Mouse (Mus musculus): ENCODE results near the gene Tgif2. TPM values are rescaled to one million over a fixed set of nuclear protein-coding genes. Genes with fewer than 3 reads are reported as not detected.

The Tgif2 gene
- total and polyA plus RNA-seq, 2 experiments, result 0.28 to 0.77 TPM

- Histone ChIP-seq H3K9ac (ENCODE audit: low read depth, low read length) (no peak overlapping the region), H3K36me3 (ENCODE audit: control insufficient read depth, insufficient read depth, low read length) (no peaks in the 10 kb centered on the region), H3K27ac (replicated peaks; ENCODE audit: insufficient read depth, low read depth, low read length) (no peak overlapping the region), H3K79me2 (ENCODE audit: control insufficient read depth, insufficient read depth, low read length) (no peaks in the 10 kb centered on the region), H3K4me3 (ENCODE audit: insufficient read depth, low read depth, low read length) (no peak overlapping the region), H3K4me1 (ENCODE audit: control insufficient read depth, insufficient read depth, low read length) (no peaks in the 10 kb centered on the region), H3K27me3 (ENCODE audit: control insufficient read depth, insufficient read depth, low read length) (no peaks in the 10 kb centered on the region)
- TF ChIP-seq CTCF (IDR thresholded peaks at IDR 0.05; ENCODE audit: low read depth, low read length), result no peak
- no peak for TF ChIP-seq POLR2A (IDR thresholded peaks at IDR 0.05; ENCODE audit: extremely low read depth, insufficient read depth, low read length)
- no peak for DNase-seq (ENCODE audit: extremely low read depth, low read depth, low spot score)
- WGBS, result 77% methylated on average over 6 of the region's 6 CpGs
These were observed 53.0 kb downstream of the Tgif2 start for GRCm38 (mm10) chr2:156892821-156893220.

GRCm38 (mm10) chr2:156894496-156895265 is 54.9 kb downstream of the Tgif2 start:
- Histone ChIP-seq H3K4me1 (ENCODE audit: control insufficient read depth, insufficient read depth, low read length) (no peaks in the 10 kb centered on the region; the same call in 1 of the 2 replicates), H3K36me3 (ENCODE audit: control insufficient read depth, insufficient read depth, low read length) (no peaks in the 10 kb centered on the region), H3K27me3 (ENCODE audit: control insufficient read depth, insufficient read depth, low read length) (no peaks in the 10 kb centered on the region), H3K27ac (replicated peaks; ENCODE audit: insufficient read depth, low read depth, low read length) (no peak overlapping the region), H3K9ac (ENCODE audit: low read depth, low read length) (no peak overlapping the region), H3K79me2 (ENCODE audit: control insufficient read depth, insufficient read depth, low read length) (no peaks in the 10 kb centered on the region), H3K4me3 (ENCODE audit: insufficient read depth, low read depth, low read length) (no peak overlapping the region)
- no peak for DNase-seq (ENCODE audit: extremely low read depth, low read depth, low spot score)
- TF ChIP-seq CTCF (IDR thresholded peaks at IDR 0.05; ENCODE audit: low read depth, low read length), result no peak
- no peak for TF ChIP-seq POLR2A (IDR thresholded peaks at IDR 0.05; ENCODE audit: extremely low read depth, insufficient read depth, low read length)
- WGBS, result 74% methylated on average over 15 of the region's 15 CpGs

- WGBS, result 79% methylated on average over 9 of the region's 9 CpGs
- no peaks in the 10 kb centered on the region for H3K79me2 ChIP-seq (ENCODE audit: control insufficient read depth, insufficient read depth, low read length)
- no peaks in the 10 kb centered on the region for H3K36me3 ChIP-seq (ENCODE audit: control insufficient read depth, insufficient read depth, low read length)
- TF ChIP-seq CTCF (IDR thresholded peaks at IDR 0.05; ENCODE audit: low read depth, low read length) (no peak), POLR2A (IDR thresholded peaks at IDR 0.05; ENCODE audit: extremely low read depth, insufficient read depth, low read length) (no peak)
- H3K4me1 ChIP-seq (ENCODE audit: control insufficient read depth, insufficient read depth, low read length), result no peaks in the 10 kb centered on the region; the same call in 1 of the 2 replicates
- H3K27me3 ChIP-seq (ENCODE audit: control insufficient read depth, insufficient read depth, low read length), result no peaks in the 10 kb centered on the region
- no peak overlapping the region for H3K4me3 ChIP-seq (ENCODE audit: insufficient read depth, low read depth, low read length)
- no peak overlapping the region for H3K9ac ChIP-seq (ENCODE audit: low read depth, low read length)
- no peak for DNase-seq (ENCODE audit: extremely low read depth, low read depth, low spot score)
- H3K27ac ChIP-seq (replicated peaks; ENCODE audit: insufficient read depth, low read depth, low read length), result no peak overlapping the region
These were observed 56.6 kb downstream of the Tgif2 start for GRCm38 (mm10) chr2:156896384-156896914.

GRCm38 (mm10) chr2:156897034-156897433 is 57.2 kb downstream of the Tgif2 start:
- no peaks in the 10 kb centered on the region; the same call in 1 of the 2 replicates for H3K4me1 ChIP-seq (ENCODE audit: control insufficient read depth, insufficient read depth, low read length)
- no peak overlapping the region for H3K4me3 ChIP-seq (ENCODE audit: insufficient read depth, low read depth, low read length)
- H3K27ac ChIP-seq (replicated peaks; ENCODE audit: insufficient read depth, low read depth, low read length), result no peak overlapping the region
- H3K79me2 ChIP-seq (ENCODE audit: control insufficient read depth, insufficient read depth, low read length), result no peaks in the 10 kb centered on the region
- TF ChIP-seq CTCF (IDR thresholded peaks at IDR 0.05; ENCODE audit: low read depth, low read length) (no peak), POLR2A (IDR thresholded peaks at IDR 0.05; ENCODE audit: extremely low read depth, insufficient read depth, low read length) (no peak)
- no peak overlapping the region for H3K9ac ChIP-seq (ENCODE audit: low read depth, low read length)
- H3K27me3 ChIP-seq (ENCODE audit: control insufficient read depth, insufficient read depth, low read length), result no peaks in the 10 kb centered on the region
- no peak for DNase-seq (ENCODE audit: extremely low read depth, low read depth, low spot score)
- H3K36me3 ChIP-seq (ENCODE audit: control insufficient read depth, insufficient read depth, low read length), result no peaks in the 10 kb centered on the region
- WGBS, result 82% methylated on average over 9 of the region's 9 CpGs

GRCm38 (mm10) chr2:156898374-156898773 is 58.6 kb downstream of the Tgif2 start:
- H3K9ac ChIP-seq (ENCODE audit: low read depth, low read length), result no peak overlapping the region
- 57% methylated on average over 4 of the region's 4 CpGs for WGBS

GRCm38 (mm10) chr2:156899184-156899583 is 59.4 kb downstream of the Tgif2 start:
- Histone ChIP-seq H3K9ac (ENCODE audit: low read depth, low read length) (no peak overlapping the region), H3K79me2 (ENCODE audit: control insufficient read depth, insufficient read depth, low read length) (no peaks in the 10 kb centered on the region), H3K4me3 (ENCODE audit: insufficient read depth, low read depth, low read length) (no peak overlapping the region), H3K27me3 (ENCODE audit: control insufficient read depth, insufficient read depth, low read length) (no peaks in the 10 kb centered on the region), H3K27ac (replicated peaks; ENCODE audit: insufficient read depth, low read depth, low read length) (no peak overlapping the region), H3K36me3 (ENCODE audit: control insufficient read depth, insufficient read depth, low read length) (no peaks in the 10 kb centered on the region), H3K4me1 (ENCODE audit: control insufficient read depth, insufficient read depth, low read length) (no peaks in the 10 kb centered on the region; the same call in 1 of the 2 replicates)
- 71% methylated on average over 4 of the region's 4 CpGs for WGBS
- TF ChIP-seq POLR2A (IDR thresholded peaks at IDR 0.05; ENCODE audit: extremely low read depth, insufficient read depth, low read length), result no peak
- no peak for TF ChIP-seq CTCF (IDR thresholded peaks at IDR 0.05; ENCODE audit: low read depth, low read length)
- DNase-seq (ENCODE audit: extremely low read depth, low read depth, low spot score), result no peak

More at GRCm38 (mm10) chr2:156898374-156898773, 58.6 kb downstream of the Tgif2 start:
- no peaks in the 10 kb centered on the region for H3K79me2 ChIP-seq (ENCODE audit: control insufficient read depth, insufficient read depth, low read length)
- no peaks in the 10 kb centered on the region for H3K36me3 ChIP-seq (ENCODE audit: control insufficient read depth, insufficient read depth, low read length)
- H3K4me1 ChIP-seq (ENCODE audit: control insufficient read depth, insufficient read depth, low read length), result no peaks in the 10 kb centered on the region; the same call in 1 of the 2 replicates
- no peak for TF ChIP-seq CTCF (IDR thresholded peaks at IDR 0.05; ENCODE audit: low read depth, low read length)
- no peak for TF ChIP-seq POLR2A (IDR thresholded peaks at IDR 0.05; ENCODE audit: extremely low read depth, insufficient read depth, low read length)
- DNase-seq (ENCODE audit: extremely low read depth, low read depth, low spot score), result no peak
- no peak overlapping the region for H3K4me3 ChIP-seq (ENCODE audit: insufficient read depth, low read depth, low read length)
- no peaks in the 10 kb centered on the region for H3K27me3 ChIP-seq (ENCODE audit: control insufficient read depth, insufficient read depth, low read length)
- no peak overlapping the region for H3K27ac ChIP-seq (replicated peaks; ENCODE audit: insufficient read depth, low read depth, low read length)
